ENCODE assay signal across 8 mouse cellular contexts in genomic region chr11:80562479-80562878, GRCm38 (mm10).
A peak's percentile ranks its signal among the peaks of the same experiment; 100 is the strongest.
DNase-seq lines count a peak whose midpoint lies in the region; ATAC-seq and TF ChIP-seq lines count a peak whose summit lies in the region.

No protein-coding gene starts in this region.

- TF ChIP-seq CTCF in intestine, postnatal 0 days (IDR thresholded peaks at IDR 0.05; ENCODE audit: low read depth): peak; percentile 54

- H3K4me1 ChIP-seq in intestine, postnatal 0 days (replicated peaks; ENCODE audit: control insufficient read depth, insufficient read depth, low read length): no peaks in the 10 kb centered on the region
- H3K4me1 ChIP-seq in intestine, embryonic 15.5 days (replicated peaks): no peaks in the 10 kb centered on the region

- H3K36me3 ChIP-seq in intestine, postnatal 0 days (ENCODE audit: control insufficient read depth, insufficient read depth): peaks cover 15% of the 10 kb centered on the region; the same call in 1 of the 2 replicates
- no peaks in the 10 kb centered on the region for H3K36me3 ChIP-seq in intestine, embryonic 15.5 days

- peak; percentile 62 for DNase-seq in CD4-positive helper T cell, adult 2 months (ENCODE audit: low read depth, low spot score)
- peak; percentile 52 for DNase-seq in ZHBTc4 (ENCODE audit: low read depth, low spot score)
- peak; percentile 29 for DNase-seq in mesoderm, embryonic 11.5 days (ENCODE audit: low read depth, low spot score)
- DNase-seq in ovary, adult 18-20 months (ENCODE audit: low spot score): no peak
- no peak for DNase-seq in heart, adult 8-10 months (ENCODE audit: low spot score)

- H3K27ac ChIP-seq in intestine, postnatal 0 days (ENCODE audit: low read depth, low read length): no peak overlapping the region
- H3K27ac ChIP-seq in intestine, embryonic 15.5 days: no peak overlapping the region

- H3K9ac ChIP-seq in intestine, postnatal 0 days (ENCODE audit: low read depth, low read length): no peak overlapping the region
- H3K9ac ChIP-seq in intestine, embryonic 15.5 days: no peak overlapping the region

- no peak overlapping the region for H3K4me3 ChIP-seq in intestine, postnatal 0 days (ENCODE audit: low read depth, low read length)
- no peak overlapping the region for H3K4me3 ChIP-seq in intestine, embryonic 15.5 days (replicated peaks)

- H3K4me2 ChIP-seq in intestine, postnatal 0 days (replicated peaks; ENCODE audit: low read depth): no peak overlapping the region
- no peak overlapping the region for H3K4me2 ChIP-seq in intestine, embryonic 15.5 days (replicated peaks)

- H3K27me3 ChIP-seq in intestine, postnatal 0 days (replicated peaks; ENCODE audit: control insufficient read depth, insufficient read depth, low read length): no peaks in the 10 kb centered on the region
- no peaks in the 10 kb centered on the region for H3K27me3 ChIP-seq in intestine, embryonic 15.5 days (replicated peaks)

- WGBS in intestine, postnatal 0 days: 50% methylated on average over 3 of the region's 3 CpGs
- 46% methylated on average over 3 of the region's 3 CpGs for WGBS in intestine, embryonic 15.5 days

- no peaks in the 10 kb centered on the region for H3K9me3 ChIP-seq in intestine, postnatal 0 days (ENCODE audit: control insufficient read depth)
- no peaks in the 10 kb centered on the region for H3K9me3 ChIP-seq in intestine, embryonic 15.5 days

- ATAC-seq in intestine, postnatal 0 days: no peak
- ATAC-seq in intestine, embryonic 15.5 days: no peak
- ATAC-seq in monocyte, adult 5-6 weeks (replicated peaks; ENCODE audit: insufficient number of reproducible peaks, low FRiP score, low TSS enrichment, poor library complexity, severe bottlenecking): no peak

Comparison
In these comparisons a context has a peak if more than half of its experiments do, and no peak if none do; other contexts are left out.
1. DNase-seq: peak in CD4-positive helper T cell, adult 2 months (single experiment), ZHBTc4 (single experiment) and mesoderm, embryonic 11.5 days (single experiment); none in ovary, adult 18-20 months (single experiment) and heart, adult 8-10 months (single experiment).